Mouse (Mus musculus) lung, embryonic 16.5 days (tissue): Measurements from ENCODE around the gene Tsc22d2. TPM values are rescaled to one million over a fixed set of nuclear protein-coding genes. Genes with fewer than 3 reads are reported as not detected.

Experiments used
- ATAC-seq: fragments of 200-750 bp; cut with Nextera tagmentation; 2 replicates; pipeline ENCODE4 v1.8.0; 2017; ENCODE audit warnings: low read depth, mild to moderate bottlenecking, moderate library complexity
- H3K27ac ChIP-seq: fragments of 300-500 bp; sonication (generic); 2 replicates; pipeline ENCODE4 v1.5.1; 2014; ENCODE audit warnings: mild to moderate bottlenecking, control low read depth, low read length
- H3K27me3 ChIP-seq: fragments of 300-500 bp; sonication (generic); 2 replicates; pipeline ENCODE4 v1.6.1; 2014; ENCODE audit warnings: low read depth, low read length, mixed read lengths; ENCODE audit not compliant: control insufficient read depth, insufficient read depth
- H3K36me3 ChIP-seq: fragments of 300-500 bp; sonication (generic); 2 replicates; pipeline ENCODE4 v1.6.1; 2014; ENCODE audit warnings: low read length; ENCODE audit not compliant: control insufficient read depth, insufficient read depth
- H3K4me1 ChIP-seq: fragments of 300-500 bp; sonication (generic); replicated peaks from 2 replicates; pipeline ENCODE4 v1.6.1; 2014; ENCODE audit warnings: low read length, mixed read lengths; ENCODE audit not compliant: control insufficient read depth, insufficient read depth
- H3K4me2 ChIP-seq: fragments of 300-500 bp; sonication (generic); 2 replicates; pipeline ENCODE4 v1.6.1; 2014; ENCODE audit warnings: low read depth, low read length, control low read depth
- H3K4me3 ChIP-seq: fragments of 300-500 bp; sonication (generic); 2 replicates; pipeline ENCODE4 v1.5.1; 2014; ENCODE audit warnings: mild to moderate bottlenecking, low read length, control low read depth
- H3K9ac ChIP-seq: fragments of 300-500 bp; sonication (generic); 2 replicates; pipeline ENCODE4 v1.6.1; 2014; ENCODE audit warnings: low read length, control low read depth
- H3K9me3 ChIP-seq: fragments of 300-500 bp; sonication (generic); 2 replicates; pipeline ENCODE4 v1.6.1; 2016; ENCODE audit warnings: low read length; ENCODE audit not compliant: control insufficient read depth
- WGBS: fragments of 180-500 bp; shearing (Covaris S2); extraction: QIAGEN DNeasy Blood & Tissue Kit; methylation state at CpG from one replicate; pipeline ENCODE4 v1.1.7; 2014; 5-methylcytosine and 5-hydroxymethylcytosine counted together
- polyA plus RNA-seq: library from polyadenylated mRNA; unstranded; fragments of >200 nt; fragmentation: Nextera tagmentation; extraction: Ambion mirVana; gene quantifications from 2 replicates; pipeline ENCODE4 v1.2.1, GENCODE M21; 2015

The Tsc22d2 gene
- polyA plus RNA-seq, 1 experiment from 2014 or later = 7.1 TPM

- Histone ChIP-seq H3K36me3 (no peaks in the 10 kb centered on the region), H3K27ac (peak overlapping the region; percentile 100), H3K4me2 (peak overlapping the region; percentile 87), H3K4me1 (peaks cover 6% of the 10 kb centered on the region; the same call in 1 of the 2 replicates), H3K4me3 (peak overlapping the region; percentile 98), H3K27me3 (no peaks in the 10 kb centered on the region), H3K9me3 (no peaks in the 10 kb centered on the region), H3K9ac (peak overlapping the region; percentile 98)
- WGBS = under 1% methylated on average over 39 of the region's 39 CpGs
- ATAC-seq = peak; percentile 28
Observed at GRCm38 (mm10) chr3:58416726-58417437, 2.4 kb downstream of the Tsc22d2 start.

- Histone ChIP-seq H3K4me3 (peak overlapping the region; percentile 46), H3K9ac (peak overlapping the region; percentile 51), H3K27me3 (no peaks in the 10 kb centered on the region), H3K4me2 (peak overlapping the region; percentile 71), H3K27ac (no peak overlapping the region), H3K9me3 (no peaks in the 10 kb centered on the region), H3K4me1 (peaks cover 5% of the 10 kb centered on the region; the same call in 1 of the 2 replicates), H3K36me3 (no peaks in the 10 kb centered on the region)
- WGBS = 18% methylated on average over 5 of the region's 5 CpGs
- ATAC-seq = no peak
Observed at GRCm38 (mm10) chr3:58418724-58419705, 4.5 kb downstream of the Tsc22d2 start.

GRCm38 (mm10) chr3:58428861-58429260, 14.3 kb downstream of the Tsc22d2 start:
- H3K9ac ChIP-seq = no peak overlapping the region
- WGBS = 53% methylated on average over 1 of the region's 1 CpGs
- no peaks in the 10 kb centered on the region for H3K36me3 ChIP-seq
- H3K4me2 ChIP-seq = no peak overlapping the region
- H3K9me3 ChIP-seq = no peaks in the 10 kb centered on the region
- H3K27ac ChIP-seq = no peak overlapping the region
- no peak overlapping the region for H3K4me3 ChIP-seq
- no peaks in the 10 kb centered on the region for H3K27me3 ChIP-seq
- no peak for ATAC-seq
- H3K4me1 ChIP-seq = 0 out of 2 replicates have a peak, but pooled peaks cover 2% of the 10 kb centered on the region

- ATAC-seq = no peak
- H3K36me3 ChIP-seq = no peaks in the 10 kb centered on the region
- H3K4me1 ChIP-seq = no peaks in the 10 kb centered on the region
- no peak overlapping the region for H3K4me3 ChIP-seq
- H3K27me3 ChIP-seq = no peaks in the 10 kb centered on the region
- H3K9me3 ChIP-seq = no peaks in the 10 kb centered on the region
- no peak overlapping the region for H3K4me2 ChIP-seq
- no peak overlapping the region for H3K27ac ChIP-seq
- H3K9ac ChIP-seq = no peak overlapping the region
- WGBS = 88% methylated on average over 2 of the region's 2 CpGs
Observed at GRCm38 (mm10) chr3:58434414-58434813, 19.9 kb downstream of the Tsc22d2 start.

- Histone ChIP-seq H3K9ac (no peak overlapping the region), H3K4me1 (no peaks in the 10 kb centered on the region), H3K27me3 (no peaks in the 10 kb centered on the region), H3K36me3 (no peaks in the 10 kb centered on the region; the same call in 1 of the 2 replicates), H3K9me3 (no peaks in the 10 kb centered on the region), H3K4me3 (no peak overlapping the region), H3K4me2 (no peak overlapping the region), H3K27ac (no peak overlapping the region)
- 99% methylated on average over 2 of the region's 2 CpGs for WGBS
- ATAC-seq = no peak
Observed at GRCm38 (mm10) chr3:58448230-58448629, 33.7 kb downstream of the Tsc22d2 start.

GRCm38 (mm10) chr3:58449487-58449886, 35.0 kb downstream of the Tsc22d2 start:
- H3K4me2 ChIP-seq = no peak overlapping the region
- no peaks in the 10 kb centered on the region; the same call in 1 of the 2 replicates for H3K36me3 ChIP-seq
- H3K4me3 ChIP-seq = no peak overlapping the region
- WGBS = 91% methylated on average over 3 of the region's 3 CpGs
- ATAC-seq = no peak
- H3K27me3 ChIP-seq = no peaks in the 10 kb centered on the region
- no peak overlapping the region for H3K27ac ChIP-seq
- no peaks in the 10 kb centered on the region for H3K9me3 ChIP-seq
- H3K9ac ChIP-seq = no peak overlapping the region
- no peaks in the 10 kb centered on the region for H3K4me1 ChIP-seq

GRCm38 (mm10) chr3:58454414-58455205, 40.1 kb downstream of the Tsc22d2 start:
- Histone ChIP-seq H3K4me2 (no peak overlapping the region), H3K27me3 (no peaks in the 10 kb centered on the region), H3K4me1 (no peaks in the 10 kb centered on the region), H3K27ac (no peak overlapping the region), H3K4me3 (no peak overlapping the region), H3K36me3 (no peaks in the 10 kb centered on the region), H3K9me3 (no peaks in the 10 kb centered on the region), H3K9ac (no peak overlapping the region)
- no peak for ATAC-seq
- 37% methylated on average over 4 of the region's 4 CpGs for WGBS

- Histone ChIP-seq H3K9me3 (no peaks in the 10 kb centered on the region), H3K27ac (no peak overlapping the region), H3K27me3 (no peaks in the 10 kb centered on the region), H3K4me1 (no peaks in the 10 kb centered on the region), H3K4me3 (no peak overlapping the region), H3K36me3 (peaks cover 2% of the 10 kb centered on the region; the same call in 1 of the 2 replicates), H3K9ac (no peak overlapping the region), H3K4me2 (no peak overlapping the region)
- WGBS = 81% methylated on average over 3 of the region's 3 CpGs
- no peak for ATAC-seq
Observed at GRCm38 (mm10) chr3:58455255-58455654, 40.7 kb downstream of the Tsc22d2 start.
